Mouse (Mus musculus) neural tube, embryonic 15.5 days (tissue): ENCODE results near the gene Txlng. TPM values are rescaled to one million over a fixed set of nuclear protein-coding genes. Genes with fewer than 3 reads are reported as not detected.

Source experiments
- ATAC-seq: fragments of 200-750 bp; cut with Nextera tagmentation; 2 replicates; pipeline ENCODE4 v1.8.0; 2017; ENCODE audit warnings: mild to moderate bottlenecking, moderate TSS enrichment, moderate library complexity; ENCODE audit not compliant: low FRiP score
- H3K27ac ChIP-seq: fragments of 300-500 bp; sonication (generic); replicated peaks from 2 replicates; pipeline ENCODE4 v1.5.1; 2015; ENCODE audit warnings: mild to moderate bottlenecking, inconsistent platforms
- H3K27me3 ChIP-seq: fragments of 300-500 bp; sonication (generic); replicated peaks from 2 replicates; pipeline ENCODE4 v1.6.1; 2015; ENCODE audit warnings: inconsistent platforms
- H3K36me3 ChIP-seq: fragments of 300-500 bp; sonication (generic); 2 replicates; pipeline ENCODE4 v1.6.1; 2015; ENCODE audit warnings: inconsistent platforms
- H3K4me1 ChIP-seq: fragments of 300-500 bp; sonication (generic); 2 replicates; pipeline ENCODE4 v1.6.1; 2015; ENCODE audit warnings: inconsistent platforms
- H3K4me2 ChIP-seq: fragments of 300-500 bp; sonication (generic); 2 replicates; pipeline ENCODE4 v1.6.1; 2015; ENCODE audit warnings: inconsistent platforms, mild to moderate bottlenecking, moderate library complexity
- H3K4me3 ChIP-seq: fragments of 300-500 bp; sonication (generic); replicated peaks from 2 replicates; pipeline ENCODE4 v1.5.1; 2015; ENCODE audit warnings: mild to moderate bottlenecking, inconsistent platforms
- H3K9ac ChIP-seq: fragments of 300-500 bp; sonication (generic); replicated peaks from 2 replicates; pipeline ENCODE4 v1.6.1; 2015; ENCODE audit warnings: mild to moderate bottlenecking, inconsistent platforms
- H3K9me3 ChIP-seq: fragments of 300-500 bp; sonication (generic); replicated peaks from 2 replicates; pipeline ENCODE4 v1.6.1; 2016; ENCODE audit warnings: inconsistent platforms
- WGBS: fragments of 180-500 bp; shearing (Covaris S2); methylation state at CpG from one replicate; pipeline ENCODE4 v1.1.7; 2015; ENCODE audit warnings: mixed read lengths; 5-methylcytosine and 5-hydroxymethylcytosine counted together
- polyA plus RNA-seq: library from polyadenylated mRNA; unstranded; fragments of >200 nt; fragmentation: Nextera tagmentation; extraction: Ambion mirVana; gene quantifications from 2 replicates; pipeline ENCODE4 v1.2.1, GENCODE M21; 2015

Gene Txlng
- polyA plus RNA-seq: 11.1 and 14.1 TPM in 2 replicates

DNA sequence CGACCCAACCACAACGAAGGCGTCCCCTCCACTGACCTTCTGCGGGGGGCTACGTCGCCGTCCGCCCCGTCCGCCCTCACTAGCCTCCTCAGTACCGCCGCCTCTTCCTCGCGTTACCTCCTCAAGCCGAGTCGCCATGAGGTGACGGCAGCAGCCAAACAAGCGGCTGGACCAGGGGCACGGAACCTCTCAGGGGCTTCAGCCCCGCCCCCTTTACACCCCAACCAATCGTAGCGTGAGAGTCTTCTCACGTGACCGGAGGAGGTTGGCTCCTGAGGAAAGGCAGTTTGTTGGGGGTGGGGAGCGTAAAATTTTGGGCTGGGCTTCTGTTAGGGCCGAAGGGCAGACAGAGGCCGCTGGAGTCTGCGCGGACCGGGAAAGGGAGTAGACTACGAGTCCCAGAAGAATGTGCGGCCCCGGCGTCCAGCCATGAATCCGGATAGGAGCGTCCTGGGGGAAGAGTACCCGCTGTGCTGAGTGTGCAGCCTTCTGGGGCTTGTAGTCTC is at the start of gene Txlng:
Gene Txlng, minus strand, starts transcription at position 252 of the 506 bp plus-strand sequence.
- peak; percentile 98 for ATAC-seq
- peak within 1 kb of the TSS; percentile 65; the same call in 1 of the 2 replicates for H3K27ac ChIP-seq
- H3K9ac ChIP-seq: peak within 1 kb of the TSS; percentile 55
- no peaks in the 10 kb centered on the region for H3K4me1 ChIP-seq
- peak within 1 kb of the TSS; percentile 78 for H3K4me2 ChIP-seq
- H3K9me3 ChIP-seq: no peaks in the 10 kb centered on the region
- 0 out of 2 replicates have a peak, but pooled peaks cover 3% of the 10 kb centered on the region for H3K27me3 ChIP-seq
- 18% methylated on average over 37 of the region's 37 CpGs for WGBS
- no peaks in the 10 kb centered on the region for H3K36me3 ChIP-seq
- peak within 1 kb of the TSS; percentile 57 for H3K4me3 ChIP-seq

DNA sequence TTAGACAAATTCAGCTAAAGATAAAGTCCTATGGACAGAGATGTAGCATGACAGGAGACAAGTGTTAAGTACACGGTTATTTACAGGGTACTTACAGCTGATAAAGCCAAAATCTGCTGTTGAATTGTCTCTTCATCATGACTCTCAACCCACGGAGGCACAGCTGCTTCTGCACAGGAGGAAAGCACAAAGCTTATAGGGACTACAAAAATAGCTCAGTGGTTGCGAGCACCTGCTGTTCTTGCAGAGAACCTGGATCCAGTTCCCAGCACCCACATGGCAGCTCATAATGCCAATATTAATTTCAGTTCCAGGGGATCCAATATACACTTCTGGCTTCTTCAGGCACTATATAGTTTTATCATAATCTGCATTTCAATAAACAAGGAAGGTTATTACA is 49.0 kb upstream of the Txlng start:
- ATAC-seq: no peak
- H3K27ac ChIP-seq: no peak overlapping the region
- H3K27me3 ChIP-seq: no peaks in the 10 kb centered on the region
- H3K36me3 ChIP-seq: peaks cover 11% of the 10 kb centered on the region; the same call in 1 of the 2 replicates
- no peak overlapping the region for H3K9ac ChIP-seq
- no peaks in the 10 kb centered on the region for H3K9me3 ChIP-seq
- 91% methylated on average over 3 of the region's 3 CpGs for WGBS
- no peak overlapping the region for H3K4me3 ChIP-seq
- H3K4me1 ChIP-seq: no peaks in the 10 kb centered on the region
- no peak overlapping the region for H3K4me2 ChIP-seq

DNA sequence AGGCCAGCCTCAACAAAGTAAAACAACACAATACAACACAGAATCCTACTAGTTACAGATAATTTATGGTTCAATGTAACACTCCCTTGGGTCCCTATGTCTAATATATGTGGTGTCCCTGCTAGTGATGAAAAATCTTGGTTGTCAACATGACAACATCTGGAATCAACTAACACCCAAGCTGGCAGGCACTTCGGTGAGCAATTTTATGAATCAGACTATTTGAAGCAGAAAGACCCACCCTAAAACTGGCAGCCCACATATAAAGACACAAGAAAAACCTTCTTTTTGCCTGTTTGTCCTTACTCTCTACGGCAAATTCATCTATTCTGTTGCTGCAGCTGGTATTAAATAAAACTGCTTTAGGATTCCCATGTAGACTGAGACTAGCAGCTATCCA is 44.5 kb upstream of the Txlng start:
- H3K27ac ChIP-seq: no peak overlapping the region
- 96% methylated on average over 2 of the region's 2 CpGs for WGBS
- no peak overlapping the region for H3K4me2 ChIP-seq
- H3K9me3 ChIP-seq: no peaks in the 10 kb centered on the region
- ATAC-seq: no peak
- H3K36me3 ChIP-seq: peaks cover 8% of the 10 kb centered on the region; the same call in 1 of the 2 replicates
- H3K4me1 ChIP-seq: no peaks in the 10 kb centered on the region
- no peak overlapping the region for H3K4me3 ChIP-seq
- H3K9ac ChIP-seq: no peak overlapping the region
- no peaks in the 10 kb centered on the region for H3K27me3 ChIP-seq

DNA sequence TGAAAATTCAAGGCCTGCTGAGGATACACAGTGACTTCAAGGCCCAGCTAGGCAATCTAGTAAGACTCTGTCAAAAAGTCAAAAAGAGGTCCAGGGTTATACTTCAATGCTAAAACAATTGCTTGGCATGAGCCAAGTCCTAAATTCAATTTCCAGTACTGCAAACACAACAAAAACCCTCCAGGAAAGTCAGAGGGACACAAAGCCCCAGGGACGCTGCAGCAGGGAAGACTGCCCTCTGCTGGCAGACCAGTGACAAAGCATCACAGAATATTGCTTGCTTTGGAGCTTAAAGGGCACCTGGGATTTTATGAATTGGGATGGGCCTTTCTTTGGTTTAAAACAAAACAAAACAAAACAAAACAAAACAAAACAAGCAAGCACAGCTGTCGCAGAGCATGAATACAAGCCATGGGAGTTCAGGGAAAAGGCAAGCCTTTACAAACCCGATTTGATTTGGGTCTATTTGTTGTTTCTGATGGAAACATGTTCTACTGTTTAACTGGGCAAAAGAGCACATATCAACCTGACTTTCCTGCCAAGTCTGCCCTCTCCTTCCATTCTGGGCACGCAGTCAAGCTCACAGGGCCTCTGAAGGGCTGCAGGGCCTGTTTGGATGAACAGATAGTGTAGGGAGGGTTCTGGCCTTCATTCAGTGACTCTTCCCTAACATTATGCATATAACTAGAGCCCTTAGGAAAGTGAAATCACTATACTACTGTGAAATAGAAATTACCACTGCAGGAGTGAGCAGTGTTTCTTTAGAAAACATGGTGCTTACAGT is 42.7 kb upstream of the Txlng start:
- no peaks in the 10 kb centered on the region for H3K27me3 ChIP-seq
- H3K36me3 ChIP-seq: peaks cover 2% of the 10 kb centered on the region; the same call in 1 of the 2 replicates
- ATAC-seq: no peak
- no peaks in the 10 kb centered on the region for H3K9me3 ChIP-seq
- WGBS: 43% methylated on average over 4 of the region's 4 CpGs
- H3K27ac ChIP-seq: no peak overlapping the region
- H3K4me3 ChIP-seq: no peak overlapping the region
- no peak overlapping the region for H3K9ac ChIP-seq
- no peak overlapping the region for H3K4me2 ChIP-seq
- no peaks in the 10 kb centered on the region for H3K4me1 ChIP-seq

DNA sequence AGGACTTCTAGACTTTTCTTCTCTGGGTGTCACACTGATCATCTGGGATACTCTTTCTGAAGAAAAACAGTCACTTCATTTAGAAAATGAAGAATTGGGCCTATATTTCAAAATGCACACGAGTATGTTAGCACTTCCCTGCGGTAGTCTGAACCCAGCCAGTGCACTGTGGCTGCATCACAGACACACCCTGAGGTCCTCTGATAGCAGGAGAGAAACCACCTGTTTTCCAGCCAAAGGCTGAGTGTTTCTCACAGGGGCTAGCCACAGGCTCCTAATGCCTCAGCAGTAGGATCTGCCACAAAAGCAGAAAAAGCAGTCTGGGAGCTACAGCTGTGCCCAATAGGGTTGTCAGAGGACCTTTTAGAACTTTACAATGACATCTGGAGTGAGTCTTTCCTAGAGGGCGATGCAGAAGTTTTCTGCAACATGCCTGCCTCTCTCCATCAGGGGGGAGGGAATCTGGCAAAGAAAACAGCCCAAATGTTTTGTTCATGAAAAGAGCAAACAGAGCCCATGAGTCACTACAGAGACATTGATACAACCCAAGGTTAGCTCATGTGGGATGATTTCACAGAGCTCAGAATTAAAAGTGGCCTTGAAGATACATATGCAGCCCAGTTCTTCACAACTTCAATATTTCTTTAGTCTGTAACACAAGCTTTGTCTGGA is 39.2 kb upstream of the Txlng start:
- no peak overlapping the region for H3K27ac ChIP-seq
- H3K27me3 ChIP-seq: no peaks in the 10 kb centered on the region
- H3K4me1 ChIP-seq: no peaks in the 10 kb centered on the region
- no peaks in the 10 kb centered on the region for H3K9me3 ChIP-seq
- peaks cover 5% of the 10 kb centered on the region for H3K36me3 ChIP-seq
- no peak overlapping the region for H3K4me2 ChIP-seq
- ATAC-seq: no peak
- H3K9ac ChIP-seq: no peak overlapping the region
- no peak overlapping the region for H3K4me3 ChIP-seq
- 82% methylated on average over 3 of the region's 3 CpGs for WGBS

DNA sequence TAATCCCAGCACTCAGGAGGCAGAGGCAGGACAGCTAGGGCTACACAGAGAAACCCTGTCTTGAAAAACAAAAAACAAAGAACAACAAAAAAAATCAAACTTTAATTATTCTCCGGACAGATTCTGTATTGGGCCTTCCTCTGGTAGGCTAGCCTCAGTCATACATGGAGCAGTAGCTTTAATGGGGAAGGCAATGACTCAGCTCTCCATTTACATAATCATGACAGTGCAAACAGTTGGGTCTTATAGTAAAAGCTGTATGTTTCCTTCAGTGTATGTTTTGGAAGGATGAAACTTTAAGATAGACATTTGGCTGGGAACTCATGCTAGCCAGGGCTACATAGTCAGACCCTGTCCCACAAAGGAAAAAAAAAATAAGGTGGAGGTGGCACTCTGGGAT is 19.4 kb upstream of the Txlng start:
- no peaks in the 10 kb centered on the region for H3K9me3 ChIP-seq
- H3K27me3 ChIP-seq: no peaks in the 10 kb centered on the region
- no peak overlapping the region for H3K27ac ChIP-seq
- no peak overlapping the region for H3K4me3 ChIP-seq
- no peak for ATAC-seq
- WGBS: 100% methylated on average over 1 of the region's 1 CpGs
- no peak overlapping the region for H3K4me2 ChIP-seq
- no peak overlapping the region for H3K9ac ChIP-seq
- no peaks in the 10 kb centered on the region for H3K4me1 ChIP-seq
- H3K36me3 ChIP-seq: no peaks in the 10 kb centered on the region

DNA sequence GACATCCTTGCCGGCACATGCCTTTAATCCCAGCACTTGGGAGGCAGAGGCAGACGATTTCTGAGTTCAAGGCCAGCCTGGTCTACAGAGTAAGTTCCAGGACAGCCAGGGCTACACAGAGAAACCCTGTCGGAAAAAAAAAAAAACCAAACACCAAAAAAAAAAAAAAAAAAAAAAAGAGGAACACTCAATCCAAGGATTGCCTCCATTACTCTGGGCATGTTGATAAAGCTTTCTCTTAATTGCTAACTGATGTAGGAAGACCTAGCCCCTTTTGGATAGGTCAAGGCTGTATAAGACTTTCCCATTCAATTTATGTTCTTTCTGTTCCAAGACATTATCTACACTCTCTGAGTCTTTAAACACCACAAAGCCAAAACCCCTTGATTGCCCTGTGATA is 16.3 kb upstream of the Txlng start:
- Histone ChIP-seq H3K36me3 (no peaks in the 10 kb centered on the region), H3K9me3 (no peaks in the 10 kb centered on the region), H3K9ac (no peak overlapping the region), H3K4me2 (no peak overlapping the region), H3K27ac (no peak overlapping the region), H3K27me3 (no peaks in the 10 kb centered on the region), H3K4me3 (no peak overlapping the region), H3K4me1 (no peaks in the 10 kb centered on the region)
- ATAC-seq: no peak
- WGBS: 93% methylated on average over 3 of the region's 3 CpGs

DNA sequence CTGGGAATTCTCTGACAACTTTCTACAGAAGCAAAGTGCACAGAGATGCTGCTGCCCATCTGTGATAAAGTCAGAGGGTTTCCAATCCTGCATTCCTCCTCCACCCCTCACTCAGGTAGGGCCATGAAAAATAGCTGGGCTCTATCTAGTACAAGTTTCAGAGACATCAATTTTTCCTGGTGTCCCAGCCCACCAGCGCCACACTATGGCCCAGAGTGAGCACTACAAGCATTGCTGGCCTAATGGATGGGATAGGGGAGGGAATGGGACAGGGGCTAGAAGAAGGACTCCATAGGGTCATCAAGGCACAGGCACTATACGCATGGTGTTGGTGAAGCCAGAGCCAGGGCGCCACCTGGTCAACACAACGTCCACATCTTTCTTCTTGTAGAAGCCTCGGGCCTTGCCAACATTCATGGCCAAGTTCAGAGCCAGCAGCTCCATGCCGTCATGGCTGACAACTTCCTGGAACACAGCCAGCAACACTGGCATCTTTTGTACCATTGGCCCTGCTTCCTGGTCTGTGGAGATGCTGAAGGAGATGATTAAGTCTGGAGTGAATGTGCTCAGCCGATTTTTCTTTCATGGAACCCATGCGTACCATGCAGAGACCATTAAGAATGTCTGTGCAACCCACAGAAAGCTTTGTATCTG is 15.3 kb upstream of the Txlng start:
- H3K4me2 ChIP-seq: no peak overlapping the region
- no peak overlapping the region for H3K4me3 ChIP-seq
- no peaks in the 10 kb centered on the region for H3K27me3 ChIP-seq
- H3K4me1 ChIP-seq: no peaks in the 10 kb centered on the region
- H3K27ac ChIP-seq: no peak overlapping the region
- WGBS: 73% methylated on average over 8 of the region's 8 CpGs
- H3K9me3 ChIP-seq: no peaks in the 10 kb centered on the region
- ATAC-seq: no peak
- H3K36me3 ChIP-seq: no peaks in the 10 kb centered on the region
- no peak overlapping the region for H3K9ac ChIP-seq

DNA sequence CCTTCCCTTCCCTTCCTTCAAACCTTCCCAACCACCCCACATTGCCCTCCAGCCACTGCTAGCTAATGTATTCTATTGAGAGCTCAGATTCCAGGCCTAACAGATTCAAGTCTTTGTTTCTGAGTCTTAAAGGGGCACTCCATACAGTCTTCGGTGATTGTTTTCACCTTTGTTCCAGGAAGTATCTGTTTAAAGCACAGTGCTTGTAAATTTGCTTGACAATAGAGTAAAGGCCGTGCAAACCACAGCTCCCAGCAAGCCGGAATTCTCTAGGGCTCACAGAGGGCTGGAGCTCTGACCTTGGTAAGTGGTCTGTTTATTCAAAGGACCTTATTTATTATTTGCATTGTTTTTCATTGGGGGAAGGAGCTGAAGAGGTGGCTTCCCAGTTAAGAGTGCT is 2.8 kb upstream of the Txlng start:
- H3K4me2 ChIP-seq: no peak overlapping the region
- H3K4me1 ChIP-seq: no peaks in the 10 kb centered on the region
- H3K36me3 ChIP-seq: no peaks in the 10 kb centered on the region
- no peak overlapping the region for H3K4me3 ChIP-seq
- H3K27ac ChIP-seq: no peak overlapping the region
- H3K9ac ChIP-seq: no peak overlapping the region
- no peaks in the 10 kb centered on the region for H3K9me3 ChIP-seq
- ATAC-seq: no peak
- 16% methylated on average over 3 of the region's 3 CpGs for WGBS
- H3K27me3 ChIP-seq: 0 out of 2 replicates have a peak, but pooled peaks cover 3% of the 10 kb centered on the region

DNA sequence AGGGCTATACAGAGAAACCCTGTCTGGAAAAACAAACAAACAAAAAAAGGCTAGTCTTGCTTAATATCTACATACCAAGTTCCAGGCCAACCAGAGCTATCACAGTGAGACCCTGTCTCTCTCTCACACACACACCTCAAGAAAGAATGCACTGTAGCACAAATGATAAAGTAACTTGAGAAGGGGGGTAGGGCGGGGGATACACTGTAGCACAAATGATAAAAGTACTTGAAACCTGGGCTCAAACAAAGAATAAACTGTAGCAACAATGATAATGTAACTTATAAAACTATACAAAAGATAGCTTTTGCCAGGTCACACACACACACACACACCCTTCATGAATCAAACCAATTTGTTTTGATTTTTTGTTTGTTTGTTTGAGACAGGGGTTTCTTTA is 2.3 kb upstream of the Txlng start:
- Histone ChIP-seq H3K4me3 (no peak overlapping the region), H3K27me3 (0 out of 2 replicates have a peak, but pooled peaks cover 3% of the 10 kb centered on the region), H3K9me3 (no peaks in the 10 kb centered on the region), H3K4me1 (no peaks in the 10 kb centered on the region), H3K27ac (no peak overlapping the region), H3K4me2 (no peak overlapping the region), H3K36me3 (no peaks in the 10 kb centered on the region), H3K9ac (no peak overlapping the region)
- 73% methylated on average over 1 of the region's 1 CpGs for WGBS
- ATAC-seq: no peak

DNA sequence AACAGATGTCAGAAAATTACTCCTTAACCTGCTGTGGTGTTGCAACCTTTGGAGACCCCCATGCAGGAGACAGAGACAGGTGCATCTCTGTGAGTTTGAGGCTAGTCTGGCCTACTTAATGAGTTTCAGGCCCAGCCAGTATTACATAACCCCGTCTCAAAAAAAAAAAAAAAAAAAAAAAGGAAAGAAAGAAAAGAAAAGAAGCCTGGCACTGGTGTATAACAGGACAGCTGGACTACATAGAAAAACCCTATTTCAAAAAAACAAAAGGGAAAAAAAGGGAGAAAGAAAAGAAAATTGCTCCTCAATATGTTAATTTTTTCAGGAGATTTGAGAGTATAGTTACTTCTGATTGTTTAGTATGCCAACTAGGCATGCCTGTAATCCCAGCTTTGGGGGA is 1.8 kb upstream of the Txlng start:
- H3K9me3 ChIP-seq: no peaks in the 10 kb centered on the region
- H3K4me2 ChIP-seq: no peak overlapping the region
- ATAC-seq: no peak
- no peak overlapping the region for H3K4me3 ChIP-seq
- WGBS: 29% methylated on average over 1 of the region's 1 CpGs
- no peaks in the 10 kb centered on the region for H3K36me3 ChIP-seq
- no peak overlapping the region for H3K9ac ChIP-seq
- H3K27me3 ChIP-seq: 0 out of 2 replicates have a peak, but pooled peaks cover 3% of the 10 kb centered on the region
- no peaks in the 10 kb centered on the region for H3K4me1 ChIP-seq
- no peak overlapping the region for H3K27ac ChIP-seq
